Mouse (Mus musculus): ENCODE data around the gene Gm9803.

Gene Gm9803

GRCm38 (mm10) chr10:43512976-43513375 is 10.9 kb upstream of the Gm9803 start:
- DNase-seq (ENCODE audit: low read depth, low spot score) = no peak

DNA sequence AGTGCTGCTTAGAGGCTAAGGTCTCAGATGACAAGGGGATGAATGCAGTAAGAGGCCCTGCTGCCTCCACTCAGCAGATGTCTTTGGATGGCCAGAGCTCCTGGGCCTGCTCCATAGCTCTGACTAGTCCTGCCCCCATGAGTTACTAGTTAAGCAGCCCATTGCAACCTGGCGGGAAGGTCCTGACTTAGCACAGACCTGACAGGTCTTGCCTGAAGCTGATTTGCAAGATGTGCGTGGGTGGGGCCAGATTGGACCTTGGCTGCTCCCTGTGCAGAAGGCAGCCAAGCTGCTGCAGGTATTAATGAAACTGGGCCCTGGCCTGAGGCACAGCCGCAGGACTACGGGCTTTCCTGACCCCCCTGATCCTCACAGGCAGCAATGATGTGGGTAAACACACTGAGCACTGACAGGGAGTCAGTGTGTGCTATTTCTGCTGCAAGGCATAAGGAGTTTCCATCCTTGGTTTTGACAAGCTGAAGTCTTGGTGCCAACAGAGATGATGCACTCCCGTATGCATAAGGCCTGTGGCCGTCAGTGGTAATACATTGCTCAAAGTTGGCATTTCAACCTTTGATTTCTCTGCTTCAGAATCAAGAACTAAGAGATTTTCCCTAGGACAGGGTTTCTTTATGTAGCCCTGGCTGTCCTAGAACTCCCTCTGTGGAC is 6.8 kb upstream of the Gm9803 start:
- DNase-seq (ENCODE audit: low read depth, low spot score) = no peak

DNA sequence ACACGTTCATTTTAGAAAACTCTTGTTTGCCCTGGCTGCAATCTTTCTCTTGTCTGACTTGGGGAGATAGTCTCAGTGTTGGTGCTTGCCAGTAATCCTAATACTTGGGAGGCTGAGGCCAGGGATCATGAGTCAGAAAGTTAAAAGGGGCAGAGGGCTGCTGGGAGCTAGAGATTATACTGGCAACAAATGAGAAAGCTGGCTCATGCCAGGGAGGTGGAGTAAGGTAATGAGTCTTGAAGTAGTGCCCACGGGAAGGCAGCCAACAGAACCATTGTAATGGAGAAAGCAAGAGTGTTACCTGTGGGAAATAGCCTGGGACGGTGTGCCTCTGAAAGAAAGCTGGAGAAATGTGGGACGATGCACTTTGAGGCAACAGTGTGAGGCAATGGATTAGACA is 6.0 kb upstream of the Gm9803 start:
- no peak for DNase-seq (ENCODE audit: low read depth, low spot score)

DNA sequence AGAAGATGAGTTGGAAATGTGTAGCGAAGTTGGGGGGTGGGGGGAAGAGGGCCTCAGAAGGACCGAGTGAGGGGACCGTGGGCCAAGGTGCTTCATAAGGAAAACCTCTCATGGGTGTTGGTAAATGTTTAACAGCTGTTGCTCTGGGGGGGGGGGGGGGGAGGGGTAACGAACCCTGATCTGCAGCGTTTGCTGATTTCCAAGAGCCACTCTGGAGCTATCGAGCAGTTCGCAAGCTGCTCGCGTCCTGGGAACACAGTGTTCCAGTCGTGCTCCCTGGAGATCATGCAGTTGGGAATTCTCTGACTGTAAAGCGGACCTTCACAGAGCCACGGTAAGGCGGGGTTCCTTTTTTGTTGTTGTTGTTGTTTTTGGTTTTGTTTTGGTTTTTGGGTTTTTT is 5.5 kb upstream of the Gm9803 start:
- no peak for DNase-seq (ENCODE audit: low read depth, low spot score)

GRCm38 (mm10) chr10:43519977-43520376 is 3.9 kb upstream of the Gm9803 start:
- no peak for DNase-seq (ENCODE audit: low read depth, low spot score)

DNA sequence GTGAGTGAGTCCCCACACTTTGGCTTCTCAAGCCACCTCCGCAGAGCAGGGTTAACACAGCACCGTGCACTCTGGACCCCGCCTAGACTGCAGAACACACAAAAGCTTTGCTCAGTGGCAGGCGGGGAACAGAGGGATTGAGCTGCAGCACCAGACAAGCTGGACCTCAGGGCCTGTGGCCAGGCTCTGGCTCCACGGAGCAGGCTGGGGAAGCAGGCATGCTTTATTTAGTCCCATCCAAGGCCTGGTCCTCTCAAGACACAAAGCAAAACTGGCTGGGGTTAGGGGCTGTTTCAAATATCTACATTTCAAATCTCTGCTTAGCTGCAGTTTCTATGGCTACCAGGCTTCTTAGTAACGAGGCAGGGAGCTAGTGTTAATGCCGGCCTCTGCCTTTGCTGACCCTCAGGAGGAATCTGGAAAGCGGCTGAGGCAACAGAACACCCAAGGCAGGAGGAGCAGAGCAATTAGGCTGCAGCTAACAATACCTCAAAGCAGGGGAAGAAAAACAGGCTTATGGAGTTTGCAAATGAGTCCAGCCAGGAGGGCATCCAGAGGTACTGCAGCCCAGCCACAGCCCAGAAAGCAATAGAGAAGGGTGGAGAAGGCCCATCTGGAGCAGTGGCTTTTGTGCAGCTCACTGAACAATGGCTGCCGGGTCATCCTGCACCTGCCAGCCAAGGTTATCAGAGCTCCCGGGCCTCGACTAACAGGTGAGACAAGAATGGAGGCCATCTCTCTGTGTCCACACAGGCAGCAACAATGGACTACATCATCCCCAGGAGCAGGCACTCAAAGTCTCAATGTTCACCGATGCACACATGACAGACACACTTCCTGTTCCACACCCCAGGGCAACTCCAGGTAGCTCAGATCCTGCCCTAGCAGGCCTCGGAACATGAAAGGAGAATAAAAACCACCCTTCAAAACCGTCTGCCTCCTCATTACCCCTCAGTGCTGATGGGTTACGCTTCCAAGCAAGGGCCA is 3.7 kb downstream of the Gm9803 start:
- DNase-seq (ENCODE audit: low read depth, low spot score) = no peak

DNA sequence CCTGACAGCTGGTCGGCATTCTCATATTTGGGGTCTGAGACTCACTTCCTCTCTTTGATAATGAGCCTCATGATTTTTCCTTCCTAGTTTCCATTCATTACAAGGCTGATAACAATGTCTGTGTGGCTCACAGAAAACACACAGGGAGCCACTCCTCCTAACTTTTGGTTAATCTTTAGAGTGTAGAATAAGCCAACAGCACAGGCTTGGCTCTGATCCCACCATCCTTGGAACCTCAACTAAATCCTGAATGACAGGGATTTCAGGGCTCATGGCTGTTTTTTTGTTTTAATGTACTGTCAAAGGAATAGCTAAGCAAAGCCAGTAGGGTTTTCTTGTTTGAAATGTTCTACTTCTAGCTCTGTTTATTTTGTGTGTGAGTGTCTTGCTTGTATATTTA is 10.5 kb downstream of the Gm9803 start:
- DNase-seq (ENCODE audit: low read depth, low spot score) = no peak

- DNase-seq (ENCODE audit: low read depth, low spot score) = no peak
Observed at GRCm38 (mm10) chr10:43537652-43538051, 13.8 kb downstream of the Gm9803 start.

GRCm38 (mm10) chr10:43538831-43539230 is 14.9 kb downstream of the Gm9803 start:
- DNase-seq (ENCODE audit: low read depth, low spot score) = no peak

GRCm38 (mm10) chr10:43539746-43540310 is 15.9 kb downstream of the Gm9803 start:
- no peak for DNase-seq (ENCODE audit: low read depth, low spot score)

GRCm38 (mm10) chr10:43540442-43541152 is 16.7 kb downstream of the Gm9803 start, which contains the start of gene 1700021F05Rik:
Gene 1700021F05Rik, minus strand, starts transcription at chr10:43540994.
- peak; percentile 91 for DNase-seq (ENCODE audit: low read depth, low spot score)

- no peak for DNase-seq (ENCODE audit: low read depth, low spot score)
Observed at GRCm38 (mm10) chr10:43541153-43541544, 17.3 kb downstream of the Gm9803 start.

GRCm38 (mm10) chr10:43549411-43549810 is 25.5 kb downstream of the Gm9803 start:
- DNase-seq (ENCODE audit: low read depth, low spot score) = no peak

DNA sequence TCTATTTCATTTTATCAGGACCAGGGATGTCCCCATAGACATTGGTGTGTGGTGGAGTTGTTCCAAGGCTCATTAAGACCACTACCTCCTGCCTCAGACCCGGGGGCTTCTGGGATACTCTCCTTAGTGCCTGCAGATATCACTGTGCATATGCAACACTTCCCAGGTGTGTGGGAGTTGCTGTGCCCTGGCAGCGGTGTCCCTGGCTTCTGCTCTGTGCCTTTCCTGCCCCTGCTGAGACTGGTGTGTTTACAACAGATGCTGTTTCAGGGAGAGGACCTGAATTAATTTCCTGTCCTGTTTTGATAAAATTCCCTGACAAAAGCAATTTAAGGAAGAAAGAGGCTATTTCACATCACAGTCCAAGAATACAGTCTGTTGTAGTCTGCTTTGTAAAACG is 27.0 kb downstream of the Gm9803 start:
- no peak for DNase-seq (ENCODE audit: low read depth, low spot score)

DNA sequence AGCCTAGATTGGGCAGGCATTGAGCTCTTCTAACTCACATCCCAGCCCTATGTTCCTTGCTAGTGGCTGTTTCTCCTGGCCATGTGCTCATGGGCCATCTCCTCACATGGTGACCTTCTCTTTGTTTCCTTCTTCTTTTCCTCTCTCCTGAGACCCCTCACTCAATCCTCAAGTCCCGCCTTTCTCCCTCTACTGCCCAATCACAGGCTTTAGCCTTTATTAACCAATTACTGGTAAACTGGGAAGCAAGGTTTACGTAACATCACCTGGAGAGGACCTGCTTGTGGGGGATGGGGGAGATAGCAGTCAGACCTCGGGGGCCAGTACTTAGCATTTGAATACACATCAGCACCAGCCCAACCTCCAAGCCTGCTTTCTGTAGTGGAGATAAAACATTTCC is 27.5 kb downstream of the Gm9803 start:
- DNase-seq (ENCODE audit: low read depth, low spot score) = no peak

GRCm38 (mm10) chr10:43557630-43558165 is 33.8 kb downstream of the Gm9803 start:
- DNase-seq (ENCODE audit: low read depth, low spot score) = no peak

- DNase-seq (ENCODE audit: low read depth, low spot score) = no peak
Observed at GRCm38 (mm10) chr10:43559313-43559712, 35.4 kb downstream of the Gm9803 start.

- no peak for DNase-seq (ENCODE audit: low read depth, low spot score)
Observed at GRCm38 (mm10) chr10:43560765-43561164, 36.9 kb downstream of the Gm9803 start.

DNA sequence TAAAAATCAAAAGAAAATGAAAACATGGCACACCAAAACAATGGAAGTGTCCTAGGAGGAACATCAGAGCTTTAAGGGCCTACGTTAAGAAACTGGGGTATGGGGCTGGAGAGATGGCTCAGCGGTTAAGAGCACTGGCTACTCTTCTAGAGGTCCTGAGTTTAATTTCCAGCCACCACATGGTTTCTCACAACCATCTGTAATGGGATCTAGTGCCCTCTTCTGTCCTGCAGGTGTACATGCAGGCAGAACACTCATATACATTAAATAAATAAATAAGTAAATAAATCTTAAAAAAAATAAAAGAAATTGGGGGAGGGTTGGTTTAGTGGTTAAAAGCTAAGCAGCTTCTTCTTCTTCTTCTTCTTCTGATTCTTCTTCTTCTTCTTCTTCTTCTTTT is 37.4 kb downstream of the Gm9803 start:
- no peak for DNase-seq (ENCODE audit: low read depth, low spot score)
